Mouse (Mus musculus): ENCODE results near the gene Rpl26. TPM values are rescaled to one million over a fixed set of nuclear protein-coding genes. Genes with fewer than 3 reads are reported as not detected.

Gene Rpl26
- total RNA-seq, 2 experiments from 2014 or later: 896 to 908 TPM

GRCm38 (mm10) chr11:68890625-68891024, 10.8 kb upstream of the Rpl26 start:
- DNase-seq: peak; percentile 26

DNA sequence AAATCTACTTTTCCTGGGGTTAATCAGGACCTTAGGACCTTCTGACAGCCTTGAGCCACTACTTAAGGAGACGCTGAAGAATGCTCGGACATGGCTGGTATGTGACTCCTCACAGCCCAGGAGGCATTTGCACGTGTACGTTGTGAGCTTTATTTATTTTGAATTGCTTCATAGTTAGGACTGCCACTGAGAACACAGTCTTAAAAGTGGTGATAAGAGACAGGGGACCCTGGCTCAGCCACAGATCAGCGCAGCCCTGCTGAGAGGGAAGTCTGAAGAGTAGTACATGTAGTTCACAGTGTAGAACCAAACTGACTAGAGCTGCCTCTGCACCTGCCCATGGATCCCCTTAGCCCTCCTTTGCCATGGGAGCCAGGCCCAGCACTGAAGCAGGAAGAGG, 9.6 kb upstream of the Rpl26 start:
- no peak for DNase-seq

DNA sequence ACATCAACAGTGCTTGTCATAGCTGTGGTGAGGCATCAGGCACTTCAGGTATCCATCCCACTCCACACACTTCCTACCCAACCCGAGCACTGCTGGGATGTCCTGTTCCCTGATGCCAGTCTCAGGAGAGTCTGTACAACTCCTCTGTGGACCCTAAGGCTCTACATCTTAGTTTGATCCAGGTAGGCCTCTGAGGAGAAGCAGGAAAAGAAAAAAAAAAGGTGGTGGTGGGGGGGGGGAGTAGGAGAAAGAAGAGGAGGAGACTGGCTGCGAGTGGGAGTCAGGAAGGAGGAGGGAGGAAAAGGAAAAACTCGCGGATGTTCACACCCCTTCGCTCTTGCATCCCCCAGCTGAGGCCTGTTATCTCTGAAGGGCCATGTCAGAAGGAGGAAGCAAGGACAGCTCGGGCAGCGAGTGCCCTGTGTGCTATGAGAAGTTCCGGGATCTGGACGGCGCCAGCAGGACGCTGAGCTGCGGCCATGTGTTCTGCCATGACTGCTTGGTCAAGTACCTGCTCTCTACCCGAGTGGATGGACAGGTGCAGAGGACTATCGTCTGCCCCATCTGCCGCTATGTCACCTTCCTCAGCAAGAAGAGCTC, 9.1 kb upstream of the Rpl26 start:
- DNase-seq: peak; percentile 15

DNA sequence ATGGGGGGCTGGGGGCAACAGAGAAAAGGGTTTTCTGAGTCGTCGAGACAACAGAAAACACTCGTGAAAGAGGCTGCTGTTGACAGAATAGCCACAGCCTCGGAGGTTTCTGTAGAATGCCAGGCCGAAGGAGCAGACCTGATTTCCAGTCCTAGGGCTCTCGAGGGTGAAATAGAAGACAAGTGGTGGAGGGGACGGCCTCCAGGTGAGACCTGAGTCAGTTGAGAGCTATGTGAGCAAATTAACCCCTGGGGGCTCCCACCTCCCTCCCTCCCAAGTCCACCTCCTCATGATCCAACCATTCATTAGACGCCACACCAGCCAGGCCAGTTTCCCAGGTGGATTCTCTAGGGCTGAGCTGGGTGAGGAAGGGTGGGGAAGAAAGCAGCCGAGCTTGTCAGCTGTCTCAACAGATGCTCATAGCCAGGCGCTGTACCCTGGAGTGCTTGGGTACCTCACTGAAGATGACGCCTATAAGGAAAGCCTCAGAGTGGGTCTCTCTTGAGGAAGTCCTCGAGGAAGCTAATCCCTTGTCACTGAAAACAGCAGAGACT, 7.4 kb upstream of the Rpl26 start:
- DNase-seq: no peak

DNA sequence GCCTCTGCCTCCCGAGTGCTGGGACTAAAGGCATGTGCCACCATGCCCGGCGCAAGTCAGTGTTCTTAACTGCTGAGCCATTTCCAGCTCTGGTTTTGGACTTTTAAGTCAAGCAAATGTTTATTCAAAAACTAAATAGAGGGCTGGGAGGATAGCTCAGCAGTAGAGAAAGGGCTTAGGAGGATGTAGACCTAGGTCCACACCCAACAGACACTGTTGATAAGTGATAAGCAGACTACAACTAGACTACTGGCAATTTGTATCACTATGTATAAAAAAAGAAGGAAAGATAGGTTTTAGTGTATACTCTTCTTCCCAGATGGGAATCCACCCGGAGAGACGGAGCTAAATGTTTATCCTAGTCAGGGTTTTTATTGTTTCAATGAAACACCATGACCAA, 5.1 kb upstream of the Rpl26 start:
- no peak for DNase-seq

GRCm38 (mm10) chr11:68897120-68897519, 4.3 kb upstream of the Rpl26 start:
- peak; percentile 29 for DNase-seq

DNA sequence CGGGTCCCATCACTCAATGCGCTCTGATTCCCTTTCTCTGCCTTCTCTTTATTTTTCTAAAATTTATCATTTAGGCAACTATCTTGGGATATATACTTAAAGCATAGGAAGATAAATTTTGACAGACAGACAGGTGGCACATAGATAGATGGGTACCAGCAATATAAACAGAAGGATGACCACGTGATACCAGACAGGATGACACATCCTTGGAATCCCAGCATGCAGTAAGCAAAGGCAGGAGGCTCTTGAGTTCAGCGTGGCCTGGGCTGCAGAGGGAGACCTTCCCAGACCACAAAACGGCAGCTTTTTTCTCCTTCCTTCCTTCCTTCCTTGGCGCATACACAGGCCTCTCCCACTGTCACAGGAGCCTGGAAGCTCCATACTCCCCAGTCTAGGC, 3.5 kb upstream of the Rpl26 start:
- DNase-seq: no peak

DNA sequence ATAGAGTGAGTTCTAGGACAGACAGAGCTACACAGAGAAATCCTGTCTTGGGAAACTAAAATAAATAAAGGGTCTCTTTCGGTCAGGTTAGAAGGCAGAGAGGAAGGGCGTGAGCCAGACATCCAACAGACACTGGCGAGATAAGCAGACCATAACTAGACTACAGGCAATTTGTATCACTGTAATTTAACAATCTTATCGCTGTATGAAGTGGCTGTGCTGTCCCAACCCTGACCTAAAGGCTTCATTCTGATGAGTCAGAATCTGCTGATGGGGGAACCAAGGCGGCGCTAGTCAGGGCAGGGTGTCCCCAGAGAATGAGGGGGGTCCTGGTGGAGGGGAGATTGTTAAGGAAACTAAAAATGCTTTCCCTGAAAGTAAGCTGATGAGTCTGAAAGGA, 2.6 kb upstream of the Rpl26 start:
- no peak for DNase-seq

DNA sequence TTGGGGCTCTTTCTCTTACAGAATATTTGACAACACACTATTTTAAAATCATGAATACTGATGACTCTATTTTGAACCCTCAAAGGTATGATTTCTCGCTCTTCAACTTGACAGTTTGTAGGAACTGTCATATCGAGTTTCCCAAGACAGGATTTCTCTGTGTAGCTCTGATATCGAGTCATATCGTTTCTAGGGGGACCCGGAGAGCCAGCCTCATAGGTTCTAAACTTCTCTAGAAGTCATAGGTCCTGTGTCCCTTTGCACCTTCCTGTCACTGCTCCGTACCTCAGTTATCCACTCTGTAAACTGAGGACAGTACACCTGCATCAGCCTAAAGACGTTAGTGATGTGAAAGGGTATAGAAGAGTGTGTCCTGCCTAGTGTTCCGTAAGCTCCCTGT, 1.6 kb upstream of the Rpl26 start:
- DNase-seq: no peak

DNA sequence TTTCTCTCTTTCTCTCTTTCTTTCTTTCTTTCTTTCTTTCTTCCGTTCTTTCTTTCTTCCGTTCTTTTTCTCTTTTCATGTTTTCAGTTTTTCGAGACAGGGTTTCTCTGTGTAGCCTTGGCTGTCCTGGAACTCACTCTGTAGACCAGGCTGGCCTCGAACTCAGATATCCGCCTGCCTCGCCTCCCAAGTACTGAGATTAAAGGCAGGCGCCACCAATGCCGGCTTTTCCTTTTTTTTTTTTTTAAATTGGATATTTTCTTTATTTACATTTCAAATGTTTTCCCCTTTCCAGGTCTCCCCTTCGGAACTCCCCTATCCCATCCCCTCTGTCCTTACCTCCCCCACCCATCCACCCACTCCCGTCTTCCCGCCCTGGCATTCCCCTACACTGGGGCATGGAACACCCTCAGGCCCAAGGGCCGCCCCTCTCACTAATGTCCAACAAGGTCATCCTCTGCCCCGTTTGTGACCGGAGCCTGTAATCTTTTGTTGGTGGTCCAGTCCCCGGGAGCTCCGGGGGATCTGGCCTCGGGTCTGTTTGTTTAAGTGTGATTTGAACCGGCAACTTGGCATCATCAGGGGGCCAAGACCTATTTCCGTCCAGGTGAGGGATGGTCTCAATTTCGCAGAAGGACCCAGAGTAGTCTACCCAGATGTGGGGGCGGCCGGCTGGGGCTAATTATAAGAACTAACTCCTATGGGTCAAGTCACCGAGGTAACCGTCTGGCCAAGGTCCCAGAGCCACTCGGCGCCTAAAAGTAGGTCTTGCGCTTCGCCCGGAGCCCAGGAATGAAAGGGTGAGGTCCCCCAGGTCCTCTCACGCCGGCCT, 648 bp upstream of the Rpl26 start:
- peak; percentile 13 for DNase-seq

- DNase-seq: no peak
Observed at GRCm38 (mm10) chr11:68902047-68902364, 623 bp downstream of the Rpl26 start.

GRCm38 (mm10) chr11:68902367-68902766, 984 bp downstream of the Rpl26 start:
- DNase-seq: no peak

DNA sequence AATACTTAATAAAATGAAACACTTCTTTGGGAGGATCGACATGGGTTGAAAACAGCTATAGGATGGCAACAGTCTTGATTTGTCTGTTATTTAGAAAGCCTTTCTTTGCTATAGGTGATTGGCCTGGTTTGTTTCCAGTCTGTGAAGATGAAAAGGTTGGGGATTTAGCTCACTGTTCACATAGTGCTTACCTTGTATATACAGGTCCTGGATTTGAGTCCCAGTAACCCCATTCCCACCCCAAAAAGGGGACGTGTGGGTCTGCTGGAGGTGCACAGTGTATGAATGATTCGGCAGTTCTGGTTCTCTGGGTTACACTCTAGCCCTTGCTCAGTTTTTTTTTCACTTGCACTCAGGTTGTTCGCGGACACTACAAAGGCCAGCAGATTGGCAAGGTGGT, 1.4 kb downstream of the Rpl26 start:
- no peak for DNase-seq

GRCm38 (mm10) chr11:68903775-68904174, 2.4 kb downstream of the Rpl26 start:
- DNase-seq: no peak

DNA sequence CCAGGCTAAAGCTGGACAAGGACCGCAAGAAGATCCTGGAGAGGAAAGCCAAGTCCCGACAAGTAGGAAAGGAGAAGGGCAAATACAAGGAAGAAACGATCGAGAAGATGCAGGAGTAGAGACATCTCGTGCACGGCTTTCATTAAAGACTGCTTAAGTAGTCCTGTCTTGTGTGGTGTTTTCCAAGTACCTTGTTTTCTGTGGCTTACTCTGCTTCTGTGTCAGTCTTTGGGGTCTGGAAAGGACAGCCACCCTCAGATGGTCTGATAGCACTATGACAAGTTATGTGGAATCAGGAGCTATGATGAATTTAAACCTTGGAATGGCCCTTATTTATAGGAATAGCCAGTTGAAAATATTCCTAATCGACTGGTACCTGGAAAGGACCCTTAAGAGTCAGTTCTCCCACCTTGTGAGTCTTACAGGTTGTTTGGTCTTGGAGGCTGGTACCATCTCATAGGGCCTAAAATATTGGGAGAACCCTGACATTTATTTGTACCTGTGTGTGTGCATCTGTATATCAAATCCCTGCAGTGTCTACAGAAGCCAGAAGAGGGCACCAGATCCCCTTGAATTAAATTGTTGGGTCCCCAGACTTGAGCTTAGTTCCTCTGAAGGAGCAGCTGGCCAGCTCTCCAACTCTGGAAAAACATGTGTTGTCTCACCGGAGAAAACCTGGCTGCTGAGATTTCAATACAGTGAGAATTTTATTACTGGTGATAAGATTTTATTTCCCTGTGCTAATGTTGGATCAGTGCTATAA, 3.2 kb downstream of the Rpl26 start:
- DNase-seq: peak; percentile 88

DNA sequence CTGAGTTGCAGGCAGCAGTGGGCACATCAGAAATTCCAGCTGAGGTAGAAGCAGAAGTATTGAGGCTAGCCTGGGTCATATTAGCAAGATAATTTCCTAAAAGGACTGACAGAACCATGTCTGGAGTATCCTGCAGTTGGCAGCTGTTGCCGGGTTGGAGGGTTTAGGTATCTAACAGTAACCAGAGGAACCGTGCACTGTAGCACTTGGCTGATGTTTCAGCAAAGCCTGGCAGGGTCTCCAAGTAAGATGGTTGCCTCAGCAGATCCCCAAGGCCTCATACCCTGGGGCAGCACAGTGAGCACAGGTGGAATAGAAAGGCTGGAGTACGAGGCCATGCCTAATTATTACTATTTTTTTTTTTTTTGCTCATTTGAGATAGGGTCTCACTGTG, 3.8 kb downstream of the Rpl26 start:
- DNase-seq: peak; percentile 19

GRCm38 (mm10) chr11:68905665-68906460, 4.5 kb downstream of the Rpl26 start:
- DNase-seq: no peak

DNA sequence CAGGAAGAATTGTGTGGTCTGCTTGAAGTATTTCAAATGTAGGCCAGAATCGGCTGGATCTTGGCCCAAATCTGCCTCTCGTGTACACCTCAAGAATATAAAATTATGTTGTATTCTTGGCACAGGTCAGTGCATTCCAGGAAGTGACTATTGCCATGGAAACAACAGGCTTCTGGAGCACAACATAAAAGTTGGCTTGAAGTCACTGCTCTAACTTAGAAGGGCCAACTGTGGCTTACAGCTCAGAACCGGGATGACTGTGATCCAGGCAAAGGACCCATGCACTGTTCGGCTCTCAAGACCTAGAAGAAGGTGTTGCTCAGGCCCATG, 5.0 kb downstream of the Rpl26 start:
- DNase-seq: peak; percentile 24

- DNase-seq: no peak
Observed at GRCm38 (mm10) chr11:68907251-68907650, 5.9 kb downstream of the Rpl26 start.

GRCm38 (mm10) chr11:68908846-68909503, 7.6 kb downstream of the Rpl26 start:
- peak; percentile 17 for DNase-seq

DNA sequence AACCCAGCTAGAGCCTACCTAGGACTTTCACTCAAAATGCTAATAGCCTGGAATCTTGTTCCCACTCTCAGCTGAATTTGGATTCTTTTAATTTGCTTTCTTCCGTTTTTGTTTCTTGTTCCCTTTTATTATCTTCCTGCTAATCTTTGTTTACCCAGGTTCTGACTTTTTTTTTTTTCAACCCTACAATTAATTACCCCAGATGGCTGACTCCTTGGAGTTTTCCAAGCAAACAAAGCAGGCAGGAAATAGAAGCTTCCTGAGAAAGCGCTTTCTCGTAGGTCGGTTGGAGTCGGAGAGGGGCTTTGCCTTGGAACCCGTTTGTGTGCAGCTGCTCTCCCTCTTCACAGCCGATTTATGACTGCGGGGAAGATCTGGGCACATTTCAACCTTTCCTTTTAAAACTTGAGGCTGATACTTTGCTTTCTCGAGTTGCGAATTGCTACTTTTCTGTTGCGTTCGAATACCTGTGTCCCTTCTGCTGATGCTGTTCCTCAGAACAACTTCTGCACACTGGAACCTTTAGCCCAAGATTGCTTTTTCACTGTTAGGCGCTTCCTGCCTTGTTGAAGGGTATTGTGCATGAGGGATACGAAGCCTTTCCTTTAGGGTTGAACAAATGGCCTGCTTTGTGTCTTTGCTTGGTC, 10.3 kb downstream of the Rpl26 start:
- peak; percentile 26 for DNase-seq

DNA sequence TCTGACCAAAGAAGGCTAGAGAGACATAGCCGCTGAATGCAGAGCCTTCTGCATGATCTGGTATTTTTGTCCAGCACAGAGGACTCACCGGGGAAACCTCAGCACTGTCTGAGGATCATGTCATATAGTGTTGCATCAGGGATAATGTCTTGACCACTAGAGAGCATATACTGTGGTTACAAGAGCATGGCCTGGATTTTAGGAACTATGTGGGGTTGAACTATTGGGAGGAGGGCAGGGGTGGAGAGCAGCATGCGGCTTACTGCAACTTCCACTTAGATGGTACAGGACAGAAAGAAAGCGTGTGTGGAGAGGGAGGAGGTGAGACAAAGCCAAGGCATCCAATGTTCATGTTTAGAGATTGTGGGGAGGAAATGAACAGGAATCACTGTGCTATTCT, 13.2 kb downstream of the Rpl26 start:
- no peak for DNase-seq
